Mouse (Mus musculus): Measurements from ENCODE around the gene Atxn7l3. TPM values are rescaled to one million over a fixed set of nuclear protein-coding genes. Genes with fewer than 3 reads are reported as not detected.

Gene Atxn7l3
- polyA plus RNA-seq, 1 experiment from 2014 or later = 13.9 TPM

DNA sequence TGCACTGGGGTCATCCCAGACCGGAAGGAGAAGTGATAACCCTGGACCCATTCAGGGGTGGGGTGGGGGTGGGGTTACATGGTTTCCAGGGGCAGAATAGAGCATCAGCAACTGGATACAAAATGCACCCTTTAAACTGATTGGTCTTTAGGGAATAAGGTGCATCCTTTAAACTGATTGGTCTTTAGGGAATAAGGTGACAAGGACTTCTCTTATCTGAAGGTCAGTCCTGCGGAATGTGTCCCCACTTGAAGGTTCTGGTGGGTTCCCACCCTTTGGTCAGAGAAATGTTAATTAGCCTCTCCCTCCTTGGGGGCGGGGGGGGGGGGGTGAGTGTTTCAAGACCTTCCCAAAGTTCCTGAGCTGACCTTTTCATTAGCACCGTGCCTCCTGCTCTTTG lies 35.4 kb upstream of the Atxn7l3 start:
- 61% methylated on average over 4 of the region's 4 CpGs for WGBS
- no peaks in the 10 kb centered on the region for H3K27me3 ChIP-seq (ENCODE audit: low read depth, poor library complexity, severe bottlenecking)
- no peak overlapping the region for H3K27ac ChIP-seq (replicated peaks)
- no peaks in the 10 kb centered on the region for H3K9me3 ChIP-seq (replicated peaks)
- H3K4me1 ChIP-seq = peaks cover 6% of the 10 kb centered on the region
- H3K36me3 ChIP-seq = no peaks in the 10 kb centered on the region
- no peak overlapping the region for H3K4me3 ChIP-seq
- DNase-seq (ENCODE audit: low spot score) = no peak

DNA sequence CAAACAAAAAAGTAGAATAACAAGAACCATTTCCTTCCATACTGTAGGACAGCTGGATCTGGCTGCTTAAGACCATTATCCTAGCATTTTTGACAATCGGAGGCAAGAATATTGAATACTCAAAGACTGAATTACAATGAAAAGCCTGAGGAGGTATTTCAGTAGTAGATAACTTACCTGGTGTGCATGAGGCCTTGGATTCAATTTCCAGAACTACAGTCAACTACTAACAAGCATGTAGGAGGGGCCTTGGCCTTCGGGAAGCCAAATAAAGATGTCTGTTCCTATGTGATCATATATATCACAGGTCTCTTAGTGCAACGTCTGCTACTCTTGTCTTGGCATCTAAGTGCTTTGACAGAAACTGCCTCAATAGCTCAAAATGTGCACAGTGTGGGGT lies 33.6 kb upstream of the Atxn7l3 start:
- Histone ChIP-seq H3K27ac (replicated peaks) (no peak overlapping the region), H3K27me3 (ENCODE audit: low read depth, poor library complexity, severe bottlenecking) (no peaks in the 10 kb centered on the region), H3K36me3 (no peaks in the 10 kb centered on the region), H3K9me3 (replicated peaks) (no peaks in the 10 kb centered on the region), H3K4me3 (no peak overlapping the region), H3K4me1 (peaks cover 2% of the 10 kb centered on the region)
- WGBS = 89% methylated on average over 3 of the region's 3 CpGs
- DNase-seq (ENCODE audit: low spot score) = no peak

DNA sequence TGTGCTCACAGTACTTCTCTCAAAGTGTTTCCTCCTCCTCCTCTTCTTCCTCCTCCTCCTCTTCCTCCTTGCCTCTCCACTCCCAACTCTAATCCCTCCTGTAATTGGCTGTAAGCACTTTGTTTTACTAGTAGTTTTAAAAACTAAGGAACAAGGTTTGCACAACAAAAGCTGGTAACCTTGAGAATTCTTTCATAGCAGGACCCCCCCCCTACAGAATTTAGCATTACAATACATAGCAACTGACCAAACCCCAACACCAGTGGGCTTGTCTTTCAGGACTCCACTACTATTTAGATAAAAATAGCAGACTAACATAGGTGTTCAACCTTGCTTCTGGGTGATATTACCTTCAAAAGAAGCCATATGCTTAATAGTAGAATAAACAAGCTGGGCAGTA lies 33.1 kb upstream of the Atxn7l3 start:
- DNase-seq (ENCODE audit: low spot score) = no peak
- Histone ChIP-seq H3K27ac (replicated peaks) (no peak overlapping the region), H3K4me1 (no peaks in the 10 kb centered on the region)

DNA sequence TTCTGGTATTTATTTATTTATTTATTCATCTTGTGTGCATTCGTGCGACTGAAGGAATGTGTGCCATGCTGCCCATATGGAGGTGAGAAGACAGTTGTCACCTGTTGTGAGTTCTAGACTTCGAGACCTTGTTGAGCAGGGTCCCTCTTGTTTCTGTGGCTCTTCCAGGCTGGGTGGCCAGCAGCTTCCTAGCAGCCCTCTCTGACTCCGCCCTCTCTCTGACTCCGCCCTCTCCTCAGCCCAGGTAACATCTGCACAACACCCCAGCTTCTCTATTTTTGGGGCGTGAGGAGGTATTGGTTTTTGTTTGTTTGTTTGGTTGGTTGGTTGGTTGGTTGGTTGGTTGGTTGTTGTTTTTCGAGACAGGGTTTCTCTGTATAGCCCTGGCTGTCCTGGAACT lies 31.4 kb upstream of the Atxn7l3 start:
- no peaks in the 10 kb centered on the region for H3K27me3 ChIP-seq (ENCODE audit: low read depth, poor library complexity, severe bottlenecking)
- no peak overlapping the region for H3K27ac ChIP-seq (replicated peaks)
- no peaks in the 10 kb centered on the region for H3K36me3 ChIP-seq
- DNase-seq (ENCODE audit: low spot score) = no peak
- WGBS = 83% methylated on average over 7 of the region's 7 CpGs
- no peak overlapping the region for H3K4me3 ChIP-seq
- no peaks in the 10 kb centered on the region for H3K9me3 ChIP-seq (replicated peaks)
- no peaks in the 10 kb centered on the region for H3K4me1 ChIP-seq

More for the DNA sequence above, 33.1 kb upstream of the Atxn7l3 start:
- no peaks in the 10 kb centered on the region for H3K27me3 ChIP-seq (ENCODE audit: low read depth, poor library complexity, severe bottlenecking)
- no peaks in the 10 kb centered on the region for H3K36me3 ChIP-seq
- no peaks in the 10 kb centered on the region for H3K9me3 ChIP-seq (replicated peaks)
- H3K4me3 ChIP-seq = no peak overlapping the region

DNA sequence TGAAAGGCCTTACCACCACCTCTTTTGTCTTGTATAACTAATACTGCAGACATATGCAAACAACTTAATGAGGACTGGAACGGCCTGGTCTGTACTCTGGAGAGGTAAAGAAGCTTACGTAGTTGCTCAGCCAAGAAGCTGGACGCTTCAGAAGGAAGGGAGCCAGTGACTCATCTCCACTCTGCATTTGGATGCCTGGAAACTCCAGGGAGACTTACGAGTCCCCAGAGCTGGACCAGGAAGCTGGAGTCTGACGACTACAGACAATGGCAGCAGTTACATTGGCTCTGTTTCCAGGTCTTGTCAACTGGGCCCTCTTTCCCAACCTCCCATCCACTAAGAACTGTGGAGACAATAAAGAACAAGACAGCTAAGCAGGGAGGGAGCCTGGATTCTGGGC lies 30.8 kb upstream of the Atxn7l3 start:
- 74% methylated on average over 5 of the region's 5 CpGs for WGBS
- no peak for DNase-seq (ENCODE audit: low spot score)
- H3K27me3 ChIP-seq (ENCODE audit: low read depth, poor library complexity, severe bottlenecking) = no peaks in the 10 kb centered on the region
- no peak overlapping the region for H3K27ac ChIP-seq (replicated peaks)
- no peaks in the 10 kb centered on the region for H3K4me1 ChIP-seq
- H3K9me3 ChIP-seq (replicated peaks) = no peaks in the 10 kb centered on the region
- H3K4me3 ChIP-seq = no peak overlapping the region
- H3K36me3 ChIP-seq = no peaks in the 10 kb centered on the region

DNA sequence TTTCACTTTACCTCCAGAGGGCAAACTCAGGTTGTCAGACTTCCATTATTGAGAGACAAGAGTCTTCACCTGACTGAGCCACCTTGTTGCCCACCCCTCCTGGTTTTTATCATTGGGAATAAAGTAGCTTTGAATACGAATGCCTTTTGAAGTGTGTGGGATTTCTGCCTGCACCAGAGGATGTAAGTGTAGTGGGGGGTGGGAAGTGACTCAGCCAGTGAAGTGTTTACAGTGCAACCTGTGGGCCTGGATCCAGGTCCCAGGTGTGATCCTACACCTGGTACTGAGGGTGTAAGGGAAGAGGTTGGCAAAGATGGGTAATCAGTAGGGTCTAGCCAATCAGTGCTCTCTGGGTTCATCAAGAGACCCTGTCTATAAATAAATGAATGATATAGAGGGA lies 27.1 kb upstream of the Atxn7l3 start:
- no peaks in the 10 kb centered on the region for H3K36me3 ChIP-seq
- H3K9me3 ChIP-seq (replicated peaks) = no peaks in the 10 kb centered on the region
- WGBS = 84% methylated on average over 1 of the region's 1 CpGs
- DNase-seq (ENCODE audit: low spot score) = no peak
- no peak overlapping the region for H3K27ac ChIP-seq (replicated peaks)
- H3K27me3 ChIP-seq (ENCODE audit: low read depth, poor library complexity, severe bottlenecking) = 0 out of 2 replicates have a peak, but pooled peaks cover 5% of the 10 kb centered on the region
- peaks cover 17% of the 10 kb centered on the region for H3K4me1 ChIP-seq
- no peak overlapping the region for H3K4me3 ChIP-seq

DNA sequence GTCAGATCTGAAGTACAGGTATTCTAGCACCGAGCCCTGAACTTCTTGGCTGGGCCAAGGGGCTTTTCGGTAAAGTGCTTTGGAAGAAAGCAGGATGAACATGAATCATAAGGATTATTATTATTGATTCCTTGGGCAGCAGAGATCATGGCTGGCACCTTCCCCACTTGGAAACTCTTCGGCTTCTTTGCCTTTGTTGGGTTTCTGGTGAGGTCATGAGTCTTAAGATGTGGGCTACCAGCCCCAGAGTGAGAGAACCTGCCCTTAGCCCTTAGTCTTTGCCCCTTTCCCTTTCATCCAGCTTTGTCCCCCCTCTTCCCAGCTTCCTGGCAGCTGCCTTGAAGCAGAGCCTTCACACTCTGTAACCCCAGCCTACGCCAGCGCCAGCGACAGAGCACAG lies 25.5 kb upstream of the Atxn7l3 start:
- Histone ChIP-seq H3K4me1 (peaks cover 17% of the 10 kb centered on the region), H3K4me3 (no peak overlapping the region), H3K27me3 (ENCODE audit: low read depth, poor library complexity, severe bottlenecking) (0 out of 2 replicates have a peak, but pooled peaks cover 5% of the 10 kb centered on the region), H3K9me3 (replicated peaks) (no peaks in the 10 kb centered on the region), H3K27ac (replicated peaks) (no peak overlapping the region), H3K36me3 (no peaks in the 10 kb centered on the region)
- 78% methylated on average over 6 of the region's 6 CpGs for WGBS
- DNase-seq (ENCODE audit: low spot score) = no peak

DNA sequence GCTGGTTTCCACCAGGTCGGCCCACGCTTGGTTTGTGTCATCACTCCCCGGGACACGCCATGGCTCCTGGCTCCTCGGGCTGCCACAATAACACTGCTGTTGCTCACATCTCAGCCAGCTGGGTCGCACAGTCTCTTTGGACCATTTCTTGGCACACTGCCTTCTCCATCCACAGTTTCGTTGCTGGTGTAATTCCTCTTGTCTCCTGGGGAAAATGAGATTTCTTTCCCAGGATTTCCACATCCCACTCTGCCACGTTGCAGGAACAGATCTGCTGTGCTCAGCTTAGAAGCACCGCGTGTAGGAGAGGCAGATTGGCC lies 24.2 kb upstream of the Atxn7l3 start:
- Histone ChIP-seq H3K36me3 (peaks cover under 1% of the 10 kb centered on the region; the same call in 1 of the 2 replicates), H3K27ac (replicated peaks) (peak overlapping the region; percentile 100), H3K4me3 (peak overlapping the region; percentile 100), H3K4me1 (peaks cover 29% of the 10 kb centered on the region), H3K9me3 (replicated peaks) (no peaks in the 10 kb centered on the region), H3K27me3 (ENCODE audit: low read depth, poor library complexity, severe bottlenecking) (0 out of 2 replicates have a peak, but pooled peaks cover 5% of the 10 kb centered on the region)
- no peak for DNase-seq (ENCODE audit: low spot score)
- WGBS = 29% methylated on average over 10 of the region's 10 CpGs

DNA sequence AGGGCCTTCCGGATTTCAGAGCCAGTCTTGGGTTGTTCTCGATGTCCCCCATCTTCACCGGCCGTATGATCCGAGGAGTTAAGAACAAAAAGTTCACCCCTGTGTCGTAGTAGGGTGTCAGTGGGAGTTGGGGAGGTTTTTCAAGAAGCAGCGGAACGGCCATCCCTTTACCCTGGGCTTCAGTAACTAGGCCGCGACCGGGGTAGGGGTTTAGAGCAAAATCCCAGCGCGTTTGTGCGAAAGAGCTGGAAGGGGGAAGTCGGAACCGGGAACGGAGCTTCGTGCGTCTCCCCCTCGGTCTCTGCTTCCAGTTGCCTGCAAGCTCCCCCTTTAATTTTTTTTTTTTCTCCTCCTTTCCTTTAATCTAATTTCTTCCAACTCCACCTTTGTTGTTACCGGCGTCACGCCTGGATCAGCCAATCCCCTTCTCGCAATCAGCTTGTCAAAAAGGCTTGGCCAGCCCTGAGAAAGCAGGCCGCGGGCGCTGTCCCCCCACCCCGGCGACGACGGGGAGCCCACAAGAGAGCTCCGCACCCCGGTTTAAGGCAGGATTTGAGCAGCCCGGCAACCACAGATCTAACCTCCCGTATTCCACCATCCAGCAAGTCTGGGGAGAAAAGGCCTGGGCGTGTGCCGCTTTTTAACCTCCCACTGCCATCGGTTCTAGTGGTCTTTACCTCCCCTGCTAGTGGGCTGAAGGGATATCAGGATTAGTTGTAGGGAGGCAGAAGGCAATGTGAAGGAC lies 23.7 kb upstream of the Atxn7l3 start:
- under 1% methylated on average over 38 of the region's 38 CpGs for WGBS
- H3K36me3 ChIP-seq = peaks cover 5% of the 10 kb centered on the region
- 0 out of 2 replicates have a peak, but pooled peaks cover 5% of the 10 kb centered on the region for H3K27me3 ChIP-seq (ENCODE audit: low read depth, poor library complexity, severe bottlenecking)
- H3K4me1 ChIP-seq = peaks cover 35% of the 10 kb centered on the region
- peak overlapping the region; percentile 100 for H3K27ac ChIP-seq (replicated peaks)
- H3K4me3 ChIP-seq = peak overlapping the region; percentile 100
- no peaks in the 10 kb centered on the region for H3K9me3 ChIP-seq (replicated peaks)
- DNase-seq (ENCODE audit: low spot score) = peak; percentile 82

DNA sequence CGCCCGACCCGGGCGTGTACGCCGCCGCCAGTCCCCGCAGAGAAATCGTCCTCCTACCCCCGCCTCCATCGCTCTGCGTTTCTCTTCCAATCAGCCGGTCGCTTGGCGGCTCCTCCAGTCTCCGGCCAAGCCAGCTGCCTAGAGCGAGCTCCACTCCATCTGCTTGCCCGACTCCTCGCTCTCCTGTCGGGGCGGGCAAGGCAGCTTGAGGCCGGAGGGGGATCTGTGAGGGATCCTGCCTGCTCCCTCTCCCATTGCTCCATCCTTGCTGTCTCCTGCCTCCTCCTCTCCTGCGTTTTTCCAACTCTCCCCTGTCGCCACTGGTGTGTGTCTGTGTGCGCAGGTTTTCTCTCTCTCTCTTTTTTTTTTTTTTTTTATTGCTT lies 23.0 kb upstream of the Atxn7l3 start, which contains the start of gene Ubtf:
Gene Ubtf (minus strand): TSS at position 333 of the 383 bp plus-strand sequence.
- peaks cover 38% of the 10 kb centered on the region for H3K4me1 ChIP-seq

DNA sequence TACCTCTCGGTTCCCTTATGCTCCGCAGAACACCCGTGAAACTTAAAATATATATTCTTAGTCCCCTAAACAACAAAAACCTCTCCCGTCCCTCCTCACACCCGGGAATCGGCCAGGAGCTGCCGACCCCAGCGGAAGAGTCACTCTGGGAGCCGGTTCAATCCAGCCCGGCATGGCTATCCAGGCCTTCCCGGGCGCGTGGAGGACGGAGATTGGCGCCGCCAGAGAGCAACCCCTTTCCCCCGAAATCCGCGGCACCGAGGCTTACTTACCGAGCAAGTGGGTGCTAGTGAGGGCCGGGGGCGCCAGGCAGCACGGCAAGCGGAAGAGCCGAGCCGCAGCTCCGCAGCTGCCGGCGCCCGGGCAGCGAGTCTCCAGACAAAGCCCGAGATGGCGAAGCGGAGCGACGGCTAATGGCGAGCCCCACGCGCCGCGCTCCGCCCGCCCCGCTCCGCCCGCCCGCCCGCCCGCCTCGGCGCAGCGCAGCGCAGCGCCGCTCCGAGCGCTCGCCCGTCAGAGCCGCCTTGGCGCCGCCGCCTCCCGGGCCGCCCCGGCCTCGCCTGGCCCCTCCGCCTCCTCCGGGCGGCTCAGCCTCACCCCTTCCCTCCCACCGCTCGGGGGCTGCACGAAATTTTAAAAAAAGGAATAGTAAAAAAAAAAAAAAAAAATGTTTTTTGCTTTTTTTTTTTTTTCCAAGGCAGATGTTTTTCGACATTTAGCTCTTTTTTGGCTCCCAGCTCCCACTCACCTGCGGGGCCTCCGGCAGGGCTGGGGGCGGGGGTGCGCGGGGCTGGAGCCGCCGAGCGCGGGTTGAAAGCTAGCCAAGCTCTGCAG lies 22.4 kb upstream of the Atxn7l3 start:
- H3K36me3 ChIP-seq = peaks cover 19% of the 10 kb centered on the region
- peak overlapping the region; percentile 100 for H3K4me3 ChIP-seq
- H3K4me1 ChIP-seq = peaks cover 38% of the 10 kb centered on the region
- under 1% methylated on average over 74 of the region's 84 CpGs for WGBS
- no peaks in the 10 kb centered on the region for H3K9me3 ChIP-seq (replicated peaks)
- H3K27me3 ChIP-seq (ENCODE audit: low read depth, poor library complexity, severe bottlenecking) = 0 out of 2 replicates have a peak, but pooled peaks cover 5% of the 10 kb centered on the region
- peak; percentile 78 for DNase-seq (ENCODE audit: low spot score)
- peak overlapping the region; percentile 100 for H3K27ac ChIP-seq (replicated peaks)

More for the DNA sequence above, 23.0 kb upstream of the Atxn7l3 start, which contains the start of gene Ubtf:
- Histone ChIP-seq H3K27me3 (ENCODE audit: low read depth, poor library complexity, severe bottlenecking) (0 out of 2 replicates have a peak, but pooled peaks cover 5% of the 10 kb centered on the region), H3K27ac (replicated peaks) (peak within 1 kb of the TSS; percentile 100), H3K4me3 (peak within 1 kb of the TSS; percentile 100), H3K9me3 (replicated peaks) (no peaks in the 10 kb centered on the region), H3K36me3 (peaks cover 13% of the 10 kb centered on the region)
- DNase-seq (ENCODE audit: low spot score) = peak; percentile 84
- WGBS = 0% methylated on average over 25 of the region's 25 CpGs

DNA sequence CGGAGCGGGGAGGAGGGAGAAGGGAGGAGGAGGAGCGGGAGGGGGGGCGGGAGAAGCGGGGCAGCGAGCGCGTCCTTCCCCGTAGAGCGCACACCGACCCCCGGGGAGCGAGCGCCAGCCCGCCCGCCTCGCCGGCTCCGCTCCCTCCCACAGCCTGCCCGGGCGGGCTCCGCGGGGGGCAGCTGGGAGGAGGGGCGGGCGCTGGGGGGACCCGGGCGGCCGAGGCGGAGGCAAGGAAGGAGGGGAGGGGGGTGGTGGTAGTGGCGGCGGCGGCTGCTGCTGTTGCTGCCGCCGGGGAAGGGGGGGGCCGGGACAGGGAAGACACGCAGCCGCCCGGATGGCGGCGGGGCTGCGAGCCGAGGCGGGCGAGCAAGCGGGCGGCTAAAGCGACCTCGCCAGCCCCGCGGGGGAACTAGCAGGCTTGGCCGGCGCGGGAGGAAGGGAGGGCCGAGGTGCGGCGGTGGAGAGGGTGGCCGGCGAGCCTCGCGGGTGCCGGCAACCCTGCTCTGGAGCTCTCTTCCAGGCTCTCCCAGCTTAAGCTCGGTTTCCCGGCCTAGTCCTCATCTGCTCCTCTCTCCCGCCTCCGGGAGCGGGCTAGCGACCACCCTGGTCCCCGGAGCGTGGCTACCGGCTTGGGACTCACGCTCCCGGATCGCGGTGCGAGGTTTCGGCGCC lies 21.6 kb upstream of the Atxn7l3 start:
- Histone ChIP-seq H3K27ac (replicated peaks) (peak overlapping the region; percentile 100), H3K4me3 (peak overlapping the region; percentile 100), H3K27me3 (ENCODE audit: low read depth, poor library complexity, severe bottlenecking) (0 out of 2 replicates have a peak, but pooled peaks cover 5% of the 10 kb centered on the region), H3K36me3 (peaks cover 26% of the 10 kb centered on the region), H3K9me3 (replicated peaks) (no peaks in the 10 kb centered on the region), H3K4me1 (peaks cover 38% of the 10 kb centered on the region)
- under 1% methylated on average over 66 of the region's 77 CpGs for WGBS
- DNase-seq (ENCODE audit: low spot score) = peak; percentile 84

Data from midbrain, embryonic 10.5 days (tissue).